Mouse (Mus musculus): Measurements from ENCODE around the gene Tlcd1.

Gene Tlcd1

GRCm38 (mm10) chr11:78205361-78206206 lies 29.1 kb downstream of the Tlcd1 start:
- 57% methylated on average over 13 of the region's 13 CpGs for WGBS

GRCm38 (mm10) chr11:78207190-78207589 lies 30.7 kb downstream of the Tlcd1 start:
- 91% methylated on average over 7 of the region's 7 CpGs for WGBS

- 89% methylated on average over 6 of the region's 6 CpGs for WGBS
Observed at GRCm38 (mm10) chr11:78209886-78210285, 33.4 kb downstream of the Tlcd1 start.

- WGBS, result 71% methylated on average over 7 of the region's 7 CpGs
Observed at GRCm38 (mm10) chr11:78210615-78211014, 34.1 kb downstream of the Tlcd1 start.

GRCm38 (mm10) chr11:78211513-78211912 lies 35.0 kb downstream of the Tlcd1 start:
- WGBS, result 90% methylated on average over 5 of the region's 5 CpGs

GRCm38 (mm10) chr11:78213086-78213817 lies 36.7 kb downstream of the Tlcd1 start:
- WGBS, result 88% methylated on average over 14 of the region's 14 CpGs

GRCm38 (mm10) chr11:78215709-78216317 lies 39.3 kb downstream of the Tlcd1 start:
- WGBS, result 50% methylated on average over 11 of the region's 11 CpGs

GRCm38 (mm10) chr11:78223586-78223985 lies 47.1 kb downstream of the Tlcd1 start:
- 78% methylated on average over 4 of the region's 4 CpGs for WGBS
